Mouse (Mus musculus) MEL (cell line): Measurements from ENCODE around the gene Mms19. TPM values are rescaled to one million over a fixed set of nuclear protein-coding genes. Genes with fewer than 3 reads are reported as not detected.

Experiments
- DNase-seq: peaks from one replicate; pipeline ENCODE4 v3.0.0; 2011; ENCODE audit warnings: low read depth, low spot score
- H3K27ac ChIP-seq: 2 replicates; pipeline ENCODE4 v1.5.1; 2012; ENCODE audit warnings: low read depth, mild to moderate bottlenecking, control low read depth, low read length, moderate library complexity; ENCODE audit not compliant: control insufficient read depth
- H3K27me3 ChIP-seq, 2 experiments: fragments of 150-350 bp in 1 of 2; sonication (generic) in 1 of 2; 2 replicates each; pipeline ENCODE4 v1.6.1; 2012; ENCODE audit warnings: low read length in 2 of 2, mild to moderate bottlenecking in 2 of 2, improper control_type of control experiment in 1 of 2, moderate library complexity in 1 of 2; ENCODE audit not compliant: insufficient read depth in 2 of 2, control insufficient read depth in 1 of 2
- H3K36me3 ChIP-seq, 2 experiments: 2 replicates each; pipeline ENCODE4 v1.6.1; 2012 to 2014; ENCODE audit warnings: low read length in 2 of 2, improper control_type of control experiment in 1 of 2, inconsistent platforms in 1 of 2, mild to moderate bottlenecking in 1 of 2; ENCODE audit not compliant: insufficient read depth in 2 of 2, control insufficient read depth in 1 of 2
- H3K4me1 ChIP-seq, 2 experiments: fragments of 150-350 bp in 1 of 2; sonication (generic) in 1 of 2; 2 replicates each; pipeline ENCODE4 v1.6.1; 2012; ENCODE audit warnings: low read length in 2 of 2, improper control_type of control experiment in 1 of 2, mild to moderate bottlenecking in 1 of 2; ENCODE audit not compliant: insufficient read depth in 2 of 2, control insufficient read depth in 1 of 2
- H3K4me3 ChIP-seq, 2 experiments: fragments of 150-350 bp in 1 of 2; sonication (generic) in 1 of 2; 2 replicates each; pipeline ENCODE4 v1.5.1; 2012; ENCODE audit warnings: low read depth in 2 of 2, low read length in 2 of 2, mild to moderate bottlenecking in 2 of 2, moderate library complexity in 2 of 2, control low read depth in 1 of 2, improper control_type of control experiment in 1 of 2; ENCODE audit not compliant: control insufficient read depth in 1 of 2, insufficient read depth in 1 of 2
- H3K79me2 ChIP-seq: 2 replicates; pipeline ENCODE4 v1.6.1; 2012; ENCODE audit warnings: mild to moderate bottlenecking, low read length, moderate library complexity; ENCODE audit not compliant: control insufficient read depth, poor library complexity, insufficient read depth
- H3K9ac ChIP-seq: 2 replicates; pipeline ENCODE4 v1.6.1; 2012; ENCODE audit warnings: low read depth, mild to moderate bottlenecking, control low read depth, low read length, moderate library complexity; ENCODE audit not compliant: control insufficient read depth, poor library complexity, severe bottlenecking
- H3K9me3 ChIP-seq: fragments of 150-350 bp; sonication (generic); replicated peaks from 2 replicates; pipeline ENCODE4 v1.6.1; 2012; ENCODE audit warnings: mild to moderate bottlenecking, low read length, improper control_type of control experiment, moderate library complexity; ENCODE audit not compliant: insufficient read depth
- BHLHE40 ChIP-seq: IDR thresholded peaks from 2 replicates; pipeline ENCODE4 v1.6.1; 2012; ENCODE audit warnings: low read depth, mild to moderate bottlenecking, inconsistent platforms, low read length, improper control_type of control experiment, borderline replicate concordance
- CTCF ChIP-seq, 3 experiments: IDR thresholded peaks in 2 of 3; conservative IDR thresholded peaks in 1 of 3; 2 replicates each; pipeline ENCODE4 v1.5.1; 2011 to 2012; ENCODE audit warnings: low read length in 3 of 3, low read depth in 2 of 3, mild to moderate bottlenecking in 2 of 3, improper control_type of control experiment in 1 of 3, inconsistent platforms in 1 of 3, mixed read lengths in 1 of 3, moderate library complexity in 1 of 3; ENCODE audit not compliant: control insufficient read depth in 1 of 3, insufficient read depth in 1 of 3, poor library complexity in 1 of 3, severe bottlenecking in 1 of 3
- ELF1 ChIP-seq: IDR thresholded peaks from 2 replicates; pipeline ENCODE4 v1.6.1; 2014; ENCODE audit warnings: low read depth, mild to moderate bottlenecking, inconsistent platforms, low read length, improper control_type of control experiment, moderate library complexity
- EP300 ChIP-seq, 2 experiments: IDR thresholded peaks; 2 replicates each; pipeline ENCODE4 v1.6.1; 2011; ENCODE audit warnings: improper control_type of control experiment in 2 of 2, low read length in 2 of 2, low read depth in 1 of 2, mild to moderate bottlenecking in 1 of 2
- ETS1 ChIP-seq: IDR thresholded peaks from 2 replicates; pipeline ENCODE4 v1.6.1; 2012; ENCODE audit warnings: low read depth, mild to moderate bottlenecking, inconsistent platforms, low read length, improper control_type of control experiment, moderate library complexity
- GABPA ChIP-seq: IDR thresholded peaks from 2 replicates; pipeline ENCODE4 v1.6.1; 2012; ENCODE audit warnings: low read depth, mild to moderate bottlenecking, inconsistent platforms, low read length, improper control_type of control experiment, moderate library complexity
- HCFC1 ChIP-seq: IDR thresholded peaks from 2 replicates; pipeline ENCODE4 v1.6.1; 2012; ENCODE audit warnings: low read depth, mild to moderate bottlenecking, inconsistent platforms, low read length, improper control_type of control experiment, moderate library complexity
- KAT2A ChIP-seq: conservative IDR thresholded peaks from 2 replicates; pipeline ENCODE4 v1.6.1; 2012; ENCODE audit warnings: low read depth, low read length, improper control_type of control experiment, inconsistent platforms
- MAX ChIP-seq: IDR thresholded peaks from 2 replicates; pipeline ENCODE4 v1.6.1; 2011; ENCODE audit warnings: low read length, improper control_type of control experiment
- MEF2A ChIP-seq: IDR thresholded peaks from 2 replicates; pipeline ENCODE4 v1.6.1; 2014; ENCODE audit warnings: low read depth, mild to moderate bottlenecking, inconsistent platforms, low read length, improper control_type of control experiment; ENCODE audit not compliant: poor library complexity, insufficient replicate concordance, severe bottlenecking; ENCODE audit errors: extremely low read depth
- MXI1 ChIP-seq: IDR thresholded peaks from 2 replicates; pipeline ENCODE4 v1.6.1; 2011; ENCODE audit warnings: mild to moderate bottlenecking, low read depth, low read length, improper control_type of control experiment
- MYB ChIP-seq: IDR thresholded peaks from 2 replicates; pipeline ENCODE4 v1.6.1; 2011; ENCODE audit warnings: mild to moderate bottlenecking, low read depth, low read length, improper control_type of control experiment
- MYC ChIP-seq: IDR thresholded peaks from 2 replicates; pipeline ENCODE4 v1.6.1; 2011; ENCODE audit warnings: low read depth, mild to moderate bottlenecking, low read length, improper control_type of control experiment, moderate library complexity
- NELFE ChIP-seq: IDR thresholded peaks from 2 replicates; pipeline ENCODE4 v1.6.1; 2011; ENCODE audit warnings: low read depth, low read length, improper control_type of control experiment
- POLR2A ChIP-seq, 2 experiments: IDR thresholded peaks; 2 replicates each; pipeline ENCODE4 v1.6.1; 2011 to 2012; ENCODE audit warnings: low read length in 2 of 2, mild to moderate bottlenecking in 2 of 2, control low read depth in 1 of 2, improper control_type of control experiment in 1 of 2, low read depth in 1 of 2, moderate library complexity in 1 of 2; ENCODE audit not compliant: control insufficient read depth in 1 of 2, insufficient read depth in 1 of 2, poor library complexity in 1 of 2
- POLR2AphosphoS5 ChIP-seq: IDR thresholded peaks from 2 replicates; pipeline ENCODE4 v1.6.1; 2012; ENCODE audit warnings: low read depth, borderline replicate concordance, mild to moderate bottlenecking, inconsistent platforms, low read length, moderate library complexity, mixed read lengths
- SIN3A ChIP-seq: IDR thresholded peaks from 2 replicates; pipeline ENCODE4 v1.6.1; 2012; ENCODE audit warnings: low read length, improper control_type of control experiment, inconsistent platforms
- SMC3 ChIP-seq: IDR thresholded peaks from 2 replicates; pipeline ENCODE4 v1.6.1; 2011; ENCODE audit warnings: low read depth, low read length, improper control_type of control experiment
- TAL1 ChIP-seq: IDR thresholded peaks from 2 replicates; pipeline ENCODE4 v1.6.1; 2012; ENCODE audit warnings: mild to moderate bottlenecking, inconsistent platforms, low read length, moderate library complexity, mixed read lengths
- TBP ChIP-seq: IDR thresholded peaks from 2 replicates; pipeline ENCODE4 v1.8.0; 2011; ENCODE audit warnings: low read depth, low read length, improper control_type of control experiment
- TCF12 ChIP-seq: IDR thresholded peaks from 2 replicates; pipeline ENCODE4 v1.6.1; 2014; ENCODE audit warnings: low read depth, mild to moderate bottlenecking, inconsistent platforms, low read length, improper control_type of control experiment, moderate library complexity
- UBTF ChIP-seq: IDR thresholded peaks from 2 replicates; pipeline ENCODE4 v1.6.1; 2012; ENCODE audit warnings: low read depth, mild to moderate bottlenecking, inconsistent platforms, low read length, improper control_type of control experiment, moderate library complexity, borderline replicate concordance; ENCODE audit not compliant: insufficient read depth
- USF1 ChIP-seq: IDR thresholded peaks from 2 replicates; pipeline ENCODE4 v1.6.1; 2014; ENCODE audit warnings: low read depth, mild to moderate bottlenecking, inconsistent platforms, low read length, improper control_type of control experiment, moderate library complexity
- USF2 ChIP-seq, 2 experiments: IDR thresholded peaks; 2 replicates each; pipeline ENCODE4 v1.6.1; 2011 to 2012; ENCODE audit warnings: improper control_type of control experiment in 2 of 2, low read length in 2 of 2, borderline replicate concordance in 1 of 2, inconsistent platforms in 1 of 2, low read depth in 1 of 2, mild to moderate bottlenecking in 1 of 2; ENCODE audit not compliant: insufficient read depth in 1 of 2
- ZMIZ1 ChIP-seq: IDR thresholded peaks from 2 replicates; pipeline ENCODE4 v1.6.1; 2012; ENCODE audit warnings: low read depth, mild to moderate bottlenecking, inconsistent platforms, low read length, improper control_type of control experiment, moderate library complexity
- ZNF384 ChIP-seq: IDR thresholded peaks from 2 replicates; pipeline ENCODE4 v1.6.1; 2012; ENCODE audit warnings: low read depth, mild to moderate bottlenecking, inconsistent platforms, low read length, improper control_type of control experiment
- polyA plus RNA-seq, 2 experiments: library from polyadenylated mRNA; stranded (reverse) in 1 of 2; unstranded in 1 of 2; fragments of >175 nt in 1 of 2; fragments of >200 nt in 1 of 2; gene quantifications; 2 replicates each; pipeline versions ENCODE4 v1.2.1 to v1.2.4; 2012; ENCODE audit warnings: low replicate concordance in 2 of 2, low read depth in 1 of 2; ENCODE audit not compliant: insufficient read length in 2 of 2, insufficient read depth in 1 of 2, missing spikeins in 1 of 2
- total RNA-seq: library from RNA; depleted of rRNA; stranded (reverse); fragments of 300-350 nt; gene quantifications from 2 replicates; pipeline ENCODE4 v1.2.3, GENCODE M21; 2012

The Mms19 gene
- total and polyA plus RNA-seq, 3 experiments, result 25.6 to 88.6 TPM; not detected in 1

DNA sequence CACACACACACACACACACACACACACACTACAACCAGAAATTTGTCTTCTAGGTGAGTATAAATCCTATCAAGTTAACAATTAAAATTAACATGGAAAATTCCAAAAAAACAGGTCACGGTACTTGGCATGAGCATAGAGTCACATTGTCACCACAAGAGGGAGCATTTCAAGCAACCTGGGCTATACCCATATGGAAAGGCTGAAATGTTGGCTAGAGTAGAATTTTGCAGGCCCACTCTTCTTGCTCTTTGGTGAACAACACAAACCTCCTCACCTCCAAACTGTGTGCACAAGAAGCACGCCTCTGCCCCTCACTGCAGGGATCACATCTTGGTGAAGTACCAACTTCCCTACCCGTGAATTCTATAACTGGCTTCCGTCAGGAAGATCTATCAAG lies 82.1 kb downstream of the Mms19 start (continued):
- no peak for TF ChIP-seq USF2 (IDR thresholded peaks at IDR 0.05; ENCODE audit: borderline replicate concordance in 1 of 2, insufficient read depth in 1 of 2, low read depth in 1 of 2, low read length in 2 of 2)
- no peak for TF ChIP-seq NELFE

DNA sequence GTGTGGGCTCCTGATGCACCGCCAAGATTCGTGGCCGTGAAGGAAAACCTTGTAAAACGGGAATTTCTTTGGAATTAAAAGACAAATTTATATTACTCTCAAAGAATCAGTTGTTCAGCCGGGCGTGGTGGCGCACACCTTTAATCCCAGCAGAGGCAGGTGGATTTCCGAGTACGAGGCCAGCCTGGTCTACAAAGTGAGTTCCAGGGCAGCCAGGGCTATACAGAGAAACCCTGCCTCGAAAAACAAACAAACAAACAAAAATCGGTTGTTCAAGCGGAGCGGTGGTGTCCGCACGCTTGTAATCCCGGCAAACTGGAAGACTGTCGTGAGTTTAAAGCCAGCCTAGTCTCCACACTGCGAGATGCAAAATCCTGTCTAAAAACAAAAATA lies 84.6 kb downstream of the Mms19 start:
- TF ChIP-seq ELF1 (no peak), BHLHE40 (0 out of 2 replicates have a peak, but pooled peaks have one; percentile 2), HCFC1 (no peak), MEF2A (no peak), TCF12 (no peak), SIN3A (no peak; the same call in 1 of the 2 replicates)
- Histone ChIP-seq H3K4me1 (peaks cover 5 to 24% of the 10 kb centered on the region in 2 experiments), H3K27ac (no peak overlapping the region)

DNA sequence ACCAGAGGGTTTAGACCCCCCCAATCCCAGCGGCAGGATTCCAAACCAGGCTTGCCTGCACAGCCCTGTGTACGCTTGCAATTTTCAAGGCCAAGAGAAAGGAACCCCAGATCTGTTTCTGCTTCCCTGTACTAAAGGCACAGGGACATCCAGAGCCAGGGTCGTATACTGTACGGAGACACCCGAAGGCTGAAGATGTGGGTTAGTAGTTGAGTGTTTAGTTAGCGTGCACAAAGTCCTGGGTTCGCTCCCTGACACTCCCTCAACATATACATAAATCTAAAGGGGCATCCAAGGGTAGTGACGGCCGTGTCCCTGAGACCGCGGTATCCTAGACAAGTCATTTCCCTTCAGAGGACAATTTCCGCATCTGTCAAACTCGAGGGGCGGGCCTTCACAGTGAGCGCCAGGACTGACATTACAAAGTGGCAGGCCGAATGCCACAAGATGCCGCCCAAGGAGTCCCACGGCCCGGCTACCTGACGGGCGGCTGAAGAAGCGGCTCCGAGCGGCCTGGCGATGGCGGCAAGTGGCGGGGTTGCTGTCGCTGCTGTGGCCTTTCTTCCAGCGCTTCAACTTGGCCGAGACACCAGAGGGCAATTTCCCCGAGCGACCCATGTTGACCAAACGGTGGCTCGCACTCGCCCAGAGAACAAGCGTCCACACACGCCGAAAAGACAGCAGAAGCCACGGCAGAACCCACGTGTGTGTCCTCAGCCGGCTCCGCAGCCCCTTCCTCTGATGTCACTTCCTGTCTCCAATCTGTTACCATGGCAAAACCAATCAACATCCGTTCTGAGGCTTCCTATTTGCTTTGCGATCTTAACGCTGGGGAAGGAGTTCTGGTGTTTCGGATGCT lies 85.3 kb downstream of the Mms19 start, which contains the start of gene Rrp12:
TSS of gene Rrp12 (minus strand) at position 714 of the 859 bp plus-strand sequence.
- H3K4me3 ChIP-seq, result peak within 1 kb of the TSS; percentile 86 to 87
- peaks cover 22% of the 10 kb centered on the region for H3K79me2 ChIP-seq
- peaks cover 2 to 21% of the 10 kb centered on the region in 2 experiments for H3K36me3 ChIP-seq
- peaks cover 5 to 21% of the 10 kb centered on the region in 2 experiments for H3K4me1 ChIP-seq
- H3K27ac ChIP-seq, result peak within 1 kb of the TSS; percentile 77
- H3K9ac ChIP-seq, result peak within 1 kb of the TSS; percentile 84
- peak; percentile 98 for DNase-seq
- no peaks in the 10 kb centered on the region for H3K27me3 ChIP-seq
- no peaks in the 10 kb centered on the region for H3K9me3 ChIP-seq
- no peak for TF ChIP-seq SMC3
- TF ChIP-seq BHLHE40, result no peak
- peak; percentile 78 for TF ChIP-seq USF1
- peak; percentile 99 for TF ChIP-seq MYC
- TF ChIP-seq MYB, result no peak
- no peak for TF ChIP-seq POLR2AphosphoS5
- peak; percentile 94 for TF ChIP-seq NELFE
- TF ChIP-seq CTCF (IDR thresholded peaks at IDR 0.05 in 2 of 3, conservative IDR thresholded peaks at IDR 0.05 in 1 of 3; ENCODE audit: control insufficient read depth in 1 of 3, insufficient read depth in 1 of 3, low read depth in 2 of 3, low read length in 3 of 3, poor library complexity in 1 of 3, severe bottlenecking in 1 of 3), result no peak
- TF ChIP-seq TCF12, result no peak; the same call in 1 of the 2 replicates
- peak; percentile 39 for TF ChIP-seq ETS1
- TF ChIP-seq GABPA, result no peak
- no peak for TF ChIP-seq ZNF384
- peak; percentile 91 for TF ChIP-seq HCFC1
- TF ChIP-seq MXI1, result peak; percentile 100
- TF ChIP-seq KAT2A, result peak; percentile 50
- TF ChIP-seq TBP, result peak; percentile 73
- no peak for TF ChIP-seq TAL1
- peak; percentile 63 to 96; a peak in 3 of 4 replicates for TF ChIP-seq POLR2A (IDR thresholded peaks at IDR 0.05; ENCODE audit: control insufficient read depth in 1 of 2, insufficient read depth in 1 of 2, low read depth in 1 of 2, low read length in 2 of 2, poor library complexity in 1 of 2)
- peak; percentile 88 for TF ChIP-seq ELF1
- no peak for TF ChIP-seq ZMIZ1
- no peak for TF ChIP-seq UBTF
- 0 out of 4 replicates have a peak, but pooled peaks of 1 of the 2 experiments have one; percentile 3 for TF ChIP-seq EP300 (IDR thresholded peaks at IDR 0.05; ENCODE audit: low read depth in 1 of 2, low read length in 2 of 2)
- TF ChIP-seq MAX, result peak; percentile 99
- TF ChIP-seq SIN3A, result peak; percentile 100

More for the DNA sequence above, 84.6 kb downstream of the Mms19 start:
- DNase-seq, result no peak
- Histone ChIP-seq H3K27me3 (no peaks in the 10 kb centered on the region), H3K36me3 (peaks cover 2 to 22% of the 10 kb centered on the region in 2 experiments), H3K79me2 (peaks cover 22% of the 10 kb centered on the region), H3K9ac (peak overlapping the region; percentile 39), H3K4me3 (peak overlapping the region; percentile 86 to 87), H3K9me3 (no peaks in the 10 kb centered on the region)
